8 mouse cellular contexts compared by ENCODE assay signal in genomic region chr5:91960606-91961254, GRCm38 (mm10). TPM values are rescaled to one million over a fixed set of nuclear protein-coding genes. Genes with fewer than 3 reads are reported as not detected.
DNase-seq lines count a peak whose midpoint lies in the region; ATAC-seq and TF ChIP-seq lines count a peak whose summit lies in the region.

No protein-coding gene starts in this region.

- H3K4me2 ChIP-seq in heart, postnatal 0 days (ENCODE audit: low read depth, low read length) = peak overlapping the region; percentile 88
- H3K4me2 ChIP-seq in liver, embryonic 12.5 days = peak overlapping the region; percentile 76

- DNase-seq in layer of hippocampus, adult 11-12 months (ENCODE audit: low spot score) = peak; percentile 37
- DNase-seq in layer of hippocampus, postnatal 25 days (ENCODE audit: extremely low spot score in 1 of 2, low spot score in 1 of 2) = no peak
- peak; percentile 45 for DNase-seq in c-Kit-negative CD71-positive TER-119-positive erythroid progenitor cells, embryonic 14.5 days (ENCODE audit: low read depth, low spot score)
- DNase-seq in heart, postnatal 0 days (ENCODE audit: low spot score) = no peak
- peak; percentile 6 for DNase-seq in naive thymus-derived CD4-positive, alpha-beta T cell, adult 2 months (ENCODE audit: low read depth)
- DNase-seq in ovary, adult 18-20 months (ENCODE audit: low spot score) = no peak
- DNase-seq in cerebellum, adult 8-10 months = no peak

- H3K27ac ChIP-seq in heart, postnatal 0 days (ENCODE audit: low read depth) = peak overlapping the region; percentile 70
- peak overlapping the region; percentile 96 for H3K27ac ChIP-seq in liver, embryonic 12.5 days

- peak overlapping the region; percentile 66 for H3K4me3 ChIP-seq in heart, postnatal 0 days (ENCODE audit: low read depth, low read length)
- peak overlapping the region; percentile 80 for H3K4me3 ChIP-seq in liver, embryonic 12.5 days

- WGBS in heart, postnatal 0 days = 15% methylated on average over 3 of the region's 3 CpGs
- 26% methylated on average over 3 of the region's 3 CpGs for WGBS in liver, embryonic 12.5 days (ENCODE audit: insufficient replicate concordance)

- TF ChIP-seq CTCF in heart, postnatal 0 days (IDR thresholded peaks at IDR 0.05; ENCODE audit: low read depth) = no peak

- H3K9me3 ChIP-seq in heart, postnatal 0 days (replicated peaks; ENCODE audit: control insufficient read depth, low read length) = no peaks in the 10 kb centered on the region
- H3K9me3 ChIP-seq in liver, embryonic 12.5 days (replicated peaks) = no peaks in the 10 kb centered on the region

- no peak for ATAC-seq in heart, postnatal 0 days (ENCODE audit: insufficient read depth, low read depth)
- ATAC-seq in liver, embryonic 12.5 days = peak; percentile 69

- H3K36me3 ChIP-seq in heart, postnatal 0 days (replicated peaks; ENCODE audit: control insufficient read depth, insufficient read depth, low read length) = peaks cover 17% of the 10 kb centered on the region
- H3K36me3 ChIP-seq in liver, embryonic 12.5 days = peaks cover 35% of the 10 kb centered on the region

- H3K27me3 ChIP-seq in heart, postnatal 0 days (ENCODE audit: control insufficient read depth, insufficient read depth, low read length) = no peaks in the 10 kb centered on the region
- no peaks in the 10 kb centered on the region for H3K27me3 ChIP-seq in liver, embryonic 12.5 days (replicated peaks)

- TF ChIP-seq EP300 in heart, postnatal 0 days (IDR thresholded peaks at IDR 0.05; ENCODE audit: low read depth) = no peak

- H3K9ac ChIP-seq in heart, postnatal 0 days (replicated peaks; ENCODE audit: low read depth, low read length) = no peak overlapping the region; the same call in 1 of the 2 replicates
- H3K9ac ChIP-seq in liver, embryonic 12.5 days = peak overlapping the region; percentile 87

- H3K4me1 ChIP-seq in heart, postnatal 0 days (ENCODE audit: control insufficient read depth, insufficient read depth) = peaks cover 16% of the 10 kb centered on the region
- H3K4me1 ChIP-seq in liver, embryonic 12.5 days = peaks cover 58% of the 10 kb centered on the region

RNA-seq across cellular contexts. Expression of gene Rchy1, which starts 2.1 kb away (rescaled TPM):
- total RNA-seq in layer of hippocampus, postnatal 25 days (2021) = 10 to 100 TPM; 49.0 to 52.6 TPM
- total RNA-seq in heart, postnatal 0 days (2014; rRNA removed; ENCODE audit: low replicate concordance) = 20.4 and 25.2 TPM in 2 replicates
- polyA plus RNA-seq in heart, postnatal 0 days (2015; fragmentation: Nextera tagmentation; extraction: Ambion mirVana) = 64.6 and 65.8 TPM in 2 replicates
- polyA plus RNA-seq in liver, embryonic 12.5 days (2016; fragmentation: Nextera tagmentation; extraction: Ambion mirVana) = 44.0 and 45.8 TPM in 2 replicates

RNA-seq across cellular contexts. Expression of gene Odaph, which starts 26.5 kb away (rescaled TPM):
- total RNA-seq in layer of hippocampus, postnatal 25 days (2021) = not detected
- not detected in 2 replicates for total RNA-seq in heart, postnatal 0 days (2014; rRNA removed; ENCODE audit: low replicate concordance)
- polyA plus RNA-seq in heart, postnatal 0 days (2015; fragmentation: Nextera tagmentation; extraction: Ambion mirVana) = not detected in 2 replicates
- not detected in 2 replicates for polyA plus RNA-seq in liver, embryonic 12.5 days (2016; fragmentation: Nextera tagmentation; extraction: Ambion mirVana)

Comparison
In these comparisons a context has a peak if more than half of its experiments do, and no peak if none do; other contexts are left out.
1. DNase-seq: peak in layer of hippocampus, adult 11-12 months (single experiment), c-Kit-negative CD71-positive TER-119-positive erythroid progenitor cells, embryonic 14.5 days (single experiment) and naive thymus-derived CD4-positive, alpha-beta T cell, adult 2 months (single experiment); none in layer of hippocampus, postnatal 25 days (0 of 2), heart, postnatal 0 days (single experiment), ovary, adult 18-20 months (single experiment) and cerebellum, adult 8-10 months (single experiment).